In the genomic region with DNA sequence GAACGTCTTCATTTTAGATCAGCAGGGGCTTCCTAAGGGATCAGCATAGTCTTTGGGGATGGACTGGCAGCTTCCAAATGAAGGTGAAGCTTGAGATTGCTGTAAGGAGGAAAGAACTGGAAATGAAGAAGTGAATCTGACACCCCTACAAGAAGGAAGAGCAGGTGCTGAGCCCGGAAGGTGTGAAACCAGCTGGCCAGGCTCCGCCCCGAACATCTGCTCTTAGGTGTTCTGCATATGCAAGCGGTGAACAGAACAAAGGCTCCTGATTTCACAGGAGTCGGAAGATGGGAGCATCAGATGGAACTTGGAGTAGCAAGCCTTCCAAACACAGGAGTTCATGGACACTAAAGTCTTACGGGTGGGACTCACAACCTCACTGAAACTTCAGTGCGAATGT, we compare ENCODE assay signal across 21 mouse cellular contexts. TPM values are rescaled to one million over a fixed set of nuclear protein-coding genes. Genes with fewer than 3 reads are reported as not detected.
DNase-seq lines count a peak whose midpoint lies in the region; ATAC-seq and TF ChIP-seq lines count a peak whose summit lies in the region.
"Had no signal": no experiment of that assay in that cellular context is flagged by ENCODE, and none has a peak within 500 bp of the region (broad histone marks: within the 10 kb centered on the region; RNA-seq: fewer than 3 reads in every experiment).

No protein-coding gene starts in this region.

- TF ChIP-seq POLR2A in brain, embryonic 14.5 days (IDR thresholded peaks at IDR 0.05; ENCODE audit: borderline replicate concordance, extremely low read depth, insufficient read depth, insufficient read length, poor library complexity, severe bottlenecking), result no peak
- TF ChIP-seq POLR2A in thymus, adult 2 months (IDR thresholded peaks at IDR 0.05; ENCODE audit: control insufficient read depth, extremely low read depth, insufficient read depth, low read length, poor library complexity), result no peak

- ATAC-seq in midbrain, embryonic 16.5 days, result no peak
- ATAC-seq: forebrain, postnatal 0 days had no signal

- TF ChIP-seq CTCF in brain, embryonic 14.5 days (IDR thresholded peaks at IDR 0.05; ENCODE audit: borderline replicate concordance, extremely low read depth, insufficient read depth, insufficient read length), result no peak
- no peak for TF ChIP-seq CTCF in thymus, adult 2 months (IDR thresholded peaks at IDR 0.05; ENCODE audit: borderline replicate concordance, control insufficient read depth, extremely low read depth, insufficient read depth, low read length, poor library complexity)

- no peak overlapping the region for H3K9ac ChIP-seq in midbrain, embryonic 16.5 days (ENCODE audit: low read depth, low read length)
- H3K9ac ChIP-seq: forebrain, postnatal 0 days; hindbrain, embryonic 15.5 days; lung, embryonic 14.5 days; neural tube, embryonic 15.5 days had no signal

- DNase-seq in layer of hippocampus, adult 9-11 months, result peak; percentile 15
- DNase-seq in layer of hippocampus, adult 18-20 months (ENCODE audit: low spot score in 2 of 2), result no peak
- peak; percentile 68 to 70 for DNase-seq in B cell, adult 2 months
- peak; percentile 35 for DNase-seq in brain, embryonic 14.5 days (ENCODE audit: low read depth)
- DNase-seq in thymus, adult 2 months, result peak; percentile 71
- no peak for DNase-seq in midbrain, embryonic 10.5 days (ENCODE audit: low spot score)
- DNase-seq in yolk sac, embryonic 10.5 days (ENCODE audit: low spot score), result no peak
- DNase-seq: cerebellum, postnatal 25 days; forebrain, postnatal 0 days; kidney, adult 11 months; kidney, postnatal 10 days; lung, embryonic 14.5 days; retina, postnatal 1 day had no signal

- WGBS in thymus, adult 2 months, result 32% methylated on average over 8 of the region's 8 CpGs
- WGBS in midbrain, embryonic 10.5 days, result 68% methylated on average over 8 of the region's 8 CpGs
- WGBS in midbrain, embryonic 16.5 days, result 71% methylated on average over 8 of the region's 8 CpGs

- H3K9me3 ChIP-seq in midbrain, embryonic 10.5 days (replicated peaks), result no peaks in the 10 kb centered on the region
- H3K9me3 ChIP-seq in midbrain, embryonic 16.5 days (replicated peaks; ENCODE audit: control insufficient read depth, low read length, poor library complexity, severe bottlenecking), result no peaks in the 10 kb centered on the region
- H3K9me3 ChIP-seq: heart, embryonic 10.5 days; hindbrain, embryonic 15.5 days; neural tube, embryonic 15.5 days had no signal

- no peaks in the 10 kb centered on the region for H3K36me3 ChIP-seq in thymus, adult 2 months (ENCODE audit: control insufficient read depth, insufficient read depth, low read length)
- no peaks in the 10 kb centered on the region for H3K36me3 ChIP-seq in midbrain, embryonic 10.5 days
- H3K36me3 ChIP-seq in midbrain, embryonic 16.5 days (ENCODE audit: control insufficient read depth, insufficient read depth, low read length), result no peaks in the 10 kb centered on the region
- H3K36me3 ChIP-seq: hindbrain, embryonic 15.5 days; neural tube, embryonic 15.5 days had no signal

- no peaks in the 10 kb centered on the region for H3K27me3 ChIP-seq in thymus, adult 2 months (ENCODE audit: control insufficient read depth, insufficient read depth, low read length)
- peaks cover 38% of the 10 kb centered on the region for H3K27me3 ChIP-seq in midbrain, embryonic 10.5 days (ENCODE audit: low read depth, poor library complexity, severe bottlenecking)
- H3K27me3 ChIP-seq in midbrain, embryonic 16.5 days (ENCODE audit: control insufficient read depth, insufficient read depth, low read depth, low read length), result peaks cover 47% of the 10 kb centered on the region

- H3K27ac ChIP-seq in thymus, adult 2 months (ENCODE audit: control insufficient read depth, insufficient read depth, low read length), result peak overlapping the region; percentile 81
- H3K27ac ChIP-seq in midbrain, embryonic 10.5 days (replicated peaks), result no peak overlapping the region
- H3K27ac ChIP-seq in midbrain, embryonic 16.5 days (ENCODE audit: low read length), result no peak overlapping the region
- H3K27ac ChIP-seq: heart, embryonic 10.5 days; hindbrain, embryonic 15.5 days; neural tube, embryonic 15.5 days had no signal

- H3K4me3 ChIP-seq in thymus, adult 2 months (ENCODE audit: control insufficient read depth, insufficient read depth, low read length), result no peak overlapping the region
- no peak overlapping the region for H3K4me3 ChIP-seq in midbrain, embryonic 10.5 days
- no peak overlapping the region for H3K4me3 ChIP-seq in midbrain, embryonic 16.5 days (ENCODE audit: low read depth, low read length)
- H3K4me3 ChIP-seq: heart, embryonic 10.5 days; hindbrain, embryonic 15.5 days; neural tube, embryonic 15.5 days had no signal

- no peak overlapping the region for H3K4me2 ChIP-seq in midbrain, embryonic 16.5 days (ENCODE audit: low read length)
- H3K4me2 ChIP-seq: hindbrain, embryonic 15.5 days; lung, embryonic 14.5 days; neural tube, embryonic 15.5 days had no signal

- H3K4me1 ChIP-seq in thymus, adult 2 months (replicated peaks; ENCODE audit: control insufficient read depth, insufficient read depth, low read length), result peaks cover 38% of the 10 kb centered on the region
- peaks cover 38% of the 10 kb centered on the region for H3K4me1 ChIP-seq in midbrain, embryonic 10.5 days
- H3K4me1 ChIP-seq in midbrain, embryonic 16.5 days (ENCODE audit: control insufficient read depth, insufficient read depth, low read length), result peaks cover 19% of the 10 kb centered on the region

RNA-seq across cellular contexts. Expression of a gene that starts 1.5 kb away (rescaled TPM):
- total RNA-seq in layer of hippocampus, adult 18-20 months (2021), result under 1 TPM; 0.15 to 0.27 TPM
- 3.4 and 5.9 TPM in 2 replicates for polyA plus RNA-seq in brain, embryonic 14.5 days (2012; rRNA removed)
- 106 and 123 TPM in 2 replicates for polyA plus RNA-seq in thymus, adult 2 months (2012; rRNA removed)
- 22.4 and 26.1 TPM in 2 replicates for polyA plus RNA-seq in midbrain, embryonic 10.5 days (2016; fragmentation: Nextera tagmentation; extraction: Ambion mirVana)
- polyA plus RNA-seq in midbrain, embryonic 16.5 days (2015; fragmentation: Nextera tagmentation; extraction: Ambion mirVana), result 0.73 and 0.91 TPM in 2 replicates

RNA-seq across cellular contexts. Expression of a gene that starts 10.3 kb away (rescaled TPM):
- total RNA-seq in layer of hippocampus, adult 18-20 months (2021), result 10 to 100 TPM; 52.0 to 57.7 TPM
- 62.7 and 80.6 TPM in 2 replicates for polyA plus RNA-seq in brain, embryonic 14.5 days (2012; rRNA removed)
- 23.0 and 29.0 TPM in 2 replicates for polyA plus RNA-seq in thymus, adult 2 months (2012; rRNA removed)
- 56.4 and 64.0 TPM in 2 replicates for polyA plus RNA-seq in midbrain, embryonic 10.5 days (2016; fragmentation: Nextera tagmentation; extraction: Ambion mirVana)
- 69.8 and 75.2 TPM in 2 replicates for polyA plus RNA-seq in midbrain, embryonic 16.5 days (2015; fragmentation: Nextera tagmentation; extraction: Ambion mirVana)

RNA-seq across cellular contexts. Expression of a gene that starts 14.7 kb away (rescaled TPM):
- total RNA-seq in layer of hippocampus, adult 18-20 months (2021), result not detected
- polyA plus RNA-seq in brain, embryonic 14.5 days (2012; rRNA removed), result not detected in 2 replicates
- polyA plus RNA-seq in thymus, adult 2 months (2012; rRNA removed), result 0.60 and 0.94 TPM in 2 replicates
- polyA plus RNA-seq in midbrain, embryonic 10.5 days (2016; fragmentation: Nextera tagmentation; extraction: Ambion mirVana), result 0.20 TPM in 1 of 2 replicates, not detected in the other
- not detected in 2 replicates for polyA plus RNA-seq in midbrain, embryonic 16.5 days (2015; fragmentation: Nextera tagmentation; extraction: Ambion mirVana)
- total RNA-seq: heart, postnatal 25 days; layer of hippocampus, postnatal 14 days; left cerebral cortex, postnatal 25 days; megakaryocyte, adult 5-6 weeks had no signal
- polyA plus RNA-seq: hindbrain, embryonic 15.5 days; neural tube, embryonic 15.5 days had no signal

RNA-seq across cellular contexts. Expression of a gene that starts 38.5 kb away (rescaled TPM):
- 1 to 10 TPM; 4.8 to 5.9 TPM for total RNA-seq in layer of hippocampus, adult 18-20 months (2021)
- 12.2 and 13.8 TPM in 2 replicates for polyA plus RNA-seq in brain, embryonic 14.5 days (2012; rRNA removed)
- 27.7 and 35.3 TPM in 2 replicates for polyA plus RNA-seq in thymus, adult 2 months (2012; rRNA removed)
- polyA plus RNA-seq in midbrain, embryonic 10.5 days (2016; fragmentation: Nextera tagmentation; extraction: Ambion mirVana), result 33.0 and 34.5 TPM in 2 replicates
- 22.9 and 23.4 TPM in 2 replicates for polyA plus RNA-seq in midbrain, embryonic 16.5 days (2015; fragmentation: Nextera tagmentation; extraction: Ambion mirVana)

RNA-seq across cellular contexts. Expression of a gene that starts 49.4 kb away (rescaled TPM):
- 100 to 1,000 TPM; 103 to 104 TPM for total RNA-seq in layer of hippocampus, adult 18-20 months (2021)
- polyA plus RNA-seq in brain, embryonic 14.5 days (2012; rRNA removed), result 18.3 and 32.2 TPM in 2 replicates
- 1.8 and 2.1 TPM in 2 replicates for polyA plus RNA-seq in thymus, adult 2 months (2012; rRNA removed)
- 1.4 and 1.8 TPM in 2 replicates for polyA plus RNA-seq in midbrain, embryonic 10.5 days (2016; fragmentation: Nextera tagmentation; extraction: Ambion mirVana)
- 3.9 TPM in 2 replicates for polyA plus RNA-seq in midbrain, embryonic 16.5 days (2015; fragmentation: Nextera tagmentation; extraction: Ambion mirVana)
- total RNA-seq: megakaryocyte, adult 5-6 weeks had no signal

Comparison
In these comparisons a context has a peak if more than half of its experiments do, and no peak if none do; other contexts are left out.
1. DNase-seq: peak in layer of hippocampus, adult 9-11 months (single experiment), B cell, adult 2 months (2 of 2), brain, embryonic 14.5 days (single experiment) and thymus, adult 2 months (single experiment); none in layer of hippocampus, adult 18-20 months (0 of 2), midbrain, embryonic 10.5 days (single experiment) and yolk sac, embryonic 10.5 days (single experiment).